Mouse (Mus musculus) kidney, adult 2 months (tissue): ENCODE measurements at regions not wholly inside any gene's neighbourhood (a gene's known extent, or its start where the extent isn't known, plus 50 kb on each side); places are given as distances from the start of the nearest gene placed in this dataset.

ENCODE experiments used
- CTCF ChIP-seq: fragments of 200-500 bp; conservative IDR thresholded peaks from 2 replicates; pipeline ENCODE4 v1.5.1; 2011; ENCODE audit warnings: low read depth, mild to moderate bottlenecking, control low read depth, low read length, moderate library complexity, mixed read lengths; ENCODE audit not compliant: insufficient read depth, insufficient read length
- POLR2A ChIP-seq: fragments of 200-500 bp; IDR thresholded peaks from one replicate; pipeline ENCODE4 v1.6.1; 2011; ENCODE audit warnings: low read depth, low read length, control low read depth

- TF ChIP-seq CTCF, result no peak
- no peak for TF ChIP-seq POLR2A
Measured at GRCm38 (mm10) chr14:73759986-73760385, 99.0 kb downstream of the Gm21750 start.
